Mouse (Mus musculus): Measurements from ENCODE around the gene Cdk1.

Gene Cdk1

GRCm38 (mm10) chr10:69342328-69342727 is 10.4 kb downstream of the Cdk1 start:
- DNase-seq = no peak

GRCm38 (mm10) chr10:69341570-69342227 is 11.0 kb downstream of the Cdk1 start:
- DNase-seq = no peak

- DNase-seq = no peak
Observed at GRCm38 (mm10) chr10:69340001-69340400, 12.7 kb downstream of the Cdk1 start.

- DNase-seq = no peak
Observed at GRCm38 (mm10) chr10:69336219-69336618, 16.5 kb downstream of the Cdk1 start.

- DNase-seq = no peak
Observed at GRCm38 (mm10) chr10:69335611-69336010, 17.1 kb downstream of the Cdk1 start.

- no peak for DNase-seq
Observed at GRCm38 (mm10) chr10:69335195-69335536, 17.6 kb downstream of the Cdk1 start.

- peak; percentile 17 for DNase-seq
Observed at GRCm38 (mm10) chr10:69334271-69335194, 18.2 kb downstream of the Cdk1 start.

GRCm38 (mm10) chr10:69333212-69333611 is 19.5 kb downstream of the Cdk1 start:
- DNase-seq = no peak

GRCm38 (mm10) chr10:69331231-69331630 is 21.5 kb downstream of the Cdk1 start:
- no peak for DNase-seq

- no peak for DNase-seq
Observed at GRCm38 (mm10) chr10:69328656-69329046, 24.1 kb downstream of the Cdk1 start.

- DNase-seq = no peak
Observed at GRCm38 (mm10) chr10:69328029-69328655, 24.6 kb downstream of the Cdk1 start.

GRCm38 (mm10) chr10:69327362-69327761 is 25.4 kb downstream of the Cdk1 start:
- no peak for DNase-seq

GRCm38 (mm10) chr10:69326433-69326832 is 26.3 kb downstream of the Cdk1 start:
- no peak for DNase-seq

- DNase-seq = no peak
Observed at GRCm38 (mm10) chr10:69324816-69325215, 27.9 kb downstream of the Cdk1 start.

GRCm38 (mm10) chr10:69323986-69324385 is 28.8 kb downstream of the Cdk1 start:
- no peak for DNase-seq

GRCm38 (mm10) chr10:69321519-69322035 is 31.2 kb downstream of the Cdk1 start:
- DNase-seq = no peak

- peak; percentile 70 for DNase-seq
Observed at GRCm38 (mm10) chr10:69320667-69321518, 31.8 kb downstream of the Cdk1 start.

- no peak for DNase-seq
Observed at GRCm38 (mm10) chr10:69318514-69318913, 34.2 kb downstream of the Cdk1 start.

- DNase-seq = no peak
Observed at GRCm38 (mm10) chr10:69313944-69314343, 38.8 kb downstream of the Cdk1 start.

- no peak for DNase-seq
Observed at GRCm38 (mm10) chr10:69311867-69312266, 40.9 kb downstream of the Cdk1 start.

- DNase-seq = no peak
Observed at GRCm38 (mm10) chr10:69309109-69309508, 43.6 kb downstream of the Cdk1 start.

- DNase-seq = peak; percentile 55
Observed at GRCm38 (mm10) chr10:69307067-69307466, 45.7 kb downstream of the Cdk1 start.

GRCm38 (mm10) chr10:69306205-69306604 is 46.5 kb downstream of the Cdk1 start:
- no peak for DNase-seq

Data from right cerebral cortex, adult 18-20 months (tissue).